ENCODE assay signal across 8 mouse cellular contexts in the genomic region with DNA sequence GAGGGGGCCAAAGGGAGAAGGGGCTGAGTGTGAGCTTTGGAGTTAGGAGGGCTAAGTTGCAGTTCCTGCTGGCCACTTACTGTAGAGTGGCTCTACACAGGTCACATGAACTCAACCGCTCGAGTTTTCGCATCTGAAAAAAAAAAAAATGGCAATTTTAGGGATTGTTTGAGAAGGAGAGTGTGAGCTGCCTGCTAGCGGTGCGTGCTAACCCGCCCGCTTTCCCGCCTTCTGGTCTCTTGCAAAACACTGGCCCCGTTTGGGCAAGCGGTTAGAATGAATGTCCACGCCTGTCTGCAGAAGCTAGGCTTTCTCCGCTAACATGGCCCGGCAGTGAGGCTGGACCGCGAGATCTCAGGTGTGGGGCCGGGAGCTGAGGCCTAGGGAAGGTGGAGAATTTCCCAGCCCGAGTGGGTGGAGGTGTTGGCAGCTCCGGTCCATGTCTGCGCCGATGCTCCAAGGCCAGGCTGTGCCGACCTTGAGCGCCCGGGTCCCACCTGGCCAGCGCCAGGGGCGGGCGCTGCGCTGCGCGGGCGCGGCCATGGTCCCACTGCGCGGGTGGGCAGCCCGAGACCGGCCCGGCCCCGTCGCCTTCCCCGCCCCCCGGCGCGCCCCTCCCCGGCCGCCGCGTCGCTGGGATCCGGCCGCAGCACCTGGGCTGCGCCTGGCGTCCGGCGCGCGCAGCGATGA. TPM values are rescaled to one million over a fixed set of nuclear protein-coding genes. Genes with fewer than 3 reads are reported as not detected.
A peak's percentile ranks its signal among the peaks of the same experiment; 100 is the strongest.
DNase-seq lines count a peak whose midpoint lies in the region; ATAC-seq lines count a peak whose summit lies in the region.

A gene (plus strand): TSS at position 138 of the 690 bp plus-strand sequence.

- H3K4me1 ChIP-seq in embryonic facial prominence, embryonic 13.5 days = peaks cover 29% of the 10 kb centered on the region
- peaks cover 39% of the 10 kb centered on the region for H3K4me1 ChIP-seq in heart, embryonic 15.5 days (replicated peaks)

- H3K27me3 ChIP-seq in embryonic facial prominence, embryonic 13.5 days = no peaks in the 10 kb centered on the region
- no peaks in the 10 kb centered on the region for H3K27me3 ChIP-seq in heart, embryonic 15.5 days

- peak within 1 kb of the TSS; percentile 97 for H3K4me2 ChIP-seq in embryonic facial prominence, embryonic 13.5 days
- H3K4me2 ChIP-seq in heart, embryonic 15.5 days = peak within 1 kb of the TSS; percentile 99

- H3K27ac ChIP-seq in embryonic facial prominence, embryonic 13.5 days = 0 out of 2 replicates have a peak within 1 kb of the TSS, but pooled peaks have one; percentile 11
- H3K27ac ChIP-seq in heart, embryonic 15.5 days = peak within 1 kb of the TSS; percentile 81

- DNase-seq in ES-CJ7 (ENCODE audit: low read depth, low spot score) = peak; percentile 56
- DNase-seq in adrenal gland, postnatal 25 days = peak; percentile 62
- DNase-seq in kidney, postnatal 14 days = peak; percentile 54
- DNase-seq in lung, postnatal 25 days (ENCODE audit: low spot score) = peak; percentile 36
- DNase-seq in right cerebral cortex, adult 2 months (ENCODE audit: low spot score in 2 of 2) = peak; percentile 15 to 31
- no peak for DNase-seq in layer of hippocampus, postnatal 36 days

- no peaks in the 10 kb centered on the region for H3K36me3 ChIP-seq in embryonic facial prominence, embryonic 13.5 days
- no peaks in the 10 kb centered on the region for H3K36me3 ChIP-seq in heart, embryonic 15.5 days

- H3K9ac ChIP-seq in embryonic facial prominence, embryonic 13.5 days = peak within 1 kb of the TSS; percentile 80
- peak within 1 kb of the TSS; percentile 75 for H3K9ac ChIP-seq in heart, embryonic 15.5 days

- peak; percentile 45; the same call in 1 of the 2 replicates for ATAC-seq in embryonic facial prominence, embryonic 13.5 days (ENCODE audit: insufficient number of reproducible peaks, insufficient read depth, low FRiP score, low TSS enrichment, low read depth)
- ATAC-seq in heart, embryonic 15.5 days (replicated peaks; ENCODE audit: insufficient number of reproducible peaks, insufficient read depth, low FRiP score, low read depth) = peak; percentile 40

- no peaks in the 10 kb centered on the region for H3K9me3 ChIP-seq in embryonic facial prominence, embryonic 13.5 days
- H3K9me3 ChIP-seq in heart, embryonic 15.5 days (replicated peaks) = no peaks in the 10 kb centered on the region

- under 1% methylated on average over 45 of the region's 56 CpGs for WGBS in embryonic facial prominence, embryonic 13.5 days
- WGBS in heart, embryonic 15.5 days = under 1% methylated on average over 49 of the region's 56 CpGs

- peak within 1 kb of the TSS; percentile 68 for H3K4me3 ChIP-seq in embryonic facial prominence, embryonic 13.5 days
- peak within 1 kb of the TSS; percentile 78 for H3K4me3 ChIP-seq in heart, embryonic 15.5 days

RNA-seq across cellular contexts. Expression of the gene that starts here (rescaled TPM):
- 4.9 and 7.8 TPM in 2 replicates for total RNA-seq in adrenal gland, postnatal 25 days (2021)
- polyA plus RNA-seq in embryonic facial prominence, embryonic 13.5 days (2015; fragmentation: Nextera tagmentation; extraction: Ambion mirVana) = 4.6 and 4.9 TPM in 2 replicates
- 5.9 and 7.0 TPM in 2 replicates for polyA plus RNA-seq in heart, embryonic 15.5 days (2015; fragmentation: Nextera tagmentation; extraction: Ambion mirVana)
- total RNA-seq in layer of hippocampus, postnatal 36 days (2021) = 1 to 10 TPM; 1.2 to 1.9 TPM

Comparison
In these comparisons a context has a peak if more than half of its experiments do, and no peak if none do; other contexts are left out.
1. DNase-seq: peak in ES-CJ7 (single experiment), adrenal gland, postnatal 25 days (single experiment), kidney, postnatal 14 days (single experiment), lung, postnatal 25 days (single experiment) and right cerebral cortex, adult 2 months (2 of 2); none in layer of hippocampus, postnatal 36 days (0 of 2).